Mouse (Mus musculus) stomach, embryonic 15.5 days (tissue): ENCODE measurements around the gene Dhx34. TPM values are rescaled to one million over a fixed set of nuclear protein-coding genes. Genes with fewer than 3 reads are reported as not detected.

Experiments
- ATAC-seq: fragments of 200-750 bp; cut with Nextera tagmentation; 2 replicates; pipeline ENCODE4 v1.8.0; 2017; ENCODE audit warnings: low read depth, moderate number of reproducible peaks, moderate TSS enrichment; ENCODE audit not compliant: insufficient read depth, low FRiP score
- H3K27ac ChIP-seq: fragments of 300-500 bp; sonication (generic); 2 replicates; pipeline ENCODE4 v1.5.1; 2015; ENCODE audit warnings: mild to moderate bottlenecking, inconsistent platforms
- H3K27me3 ChIP-seq: fragments of 300-500 bp; sonication (generic); replicated peaks from 2 replicates; pipeline ENCODE4 v1.6.1; 2015; ENCODE audit warnings: inconsistent platforms
- H3K36me3 ChIP-seq: fragments of 300-500 bp; sonication (generic); 2 replicates; pipeline ENCODE4 v1.6.1; 2015; ENCODE audit warnings: inconsistent platforms
- H3K4me1 ChIP-seq: fragments of 300-500 bp; sonication (generic); 2 replicates; pipeline ENCODE4 v1.6.1; 2015; ENCODE audit warnings: inconsistent platforms
- H3K4me2 ChIP-seq: fragments of 300-500 bp; sonication (generic); 2 replicates; pipeline ENCODE4 v1.6.1; 2015; ENCODE audit warnings: mild to moderate bottlenecking, inconsistent platforms
- H3K4me3 ChIP-seq: fragments of 300-500 bp; sonication (generic); replicated peaks from 2 replicates; pipeline ENCODE4 v1.5.1; 2015; ENCODE audit warnings: inconsistent platforms
- H3K9ac ChIP-seq: fragments of 300-500 bp; sonication (generic); 2 replicates; pipeline ENCODE4 v1.6.1; 2015; ENCODE audit warnings: inconsistent platforms
- H3K9me3 ChIP-seq: fragments of 300-500 bp; sonication (generic); 2 replicates; pipeline ENCODE4 v1.6.1; 2016; ENCODE audit warnings: inconsistent platforms
- WGBS: fragments of 180-500 bp; shearing (Covaris S2); methylation state at CpG from one replicate; pipeline ENCODE4 v1.1.7; 2015; 5-methylcytosine and 5-hydroxymethylcytosine counted together
- polyA plus RNA-seq: library from polyadenylated mRNA; unstranded; fragments of >200 nt; fragmentation: Nextera tagmentation; extraction: Ambion mirVana; gene quantifications from 2 replicates; pipeline ENCODE4 v1.2.1, GENCODE M21; 2015

Gene Dhx34
- polyA plus RNA-seq, 1 experiment from 2014 or later, result 37.9 TPM

GRCm38 (mm10) chr7:16245958-16246357, 24.1 kb upstream of the Dhx34 start:
- H3K36me3 ChIP-seq, result no peaks in the 10 kb centered on the region
- no peak overlapping the region for H3K27ac ChIP-seq
- no peak overlapping the region for H3K4me3 ChIP-seq
- no peak overlapping the region for H3K4me2 ChIP-seq
- H3K9ac ChIP-seq, result no peak overlapping the region
- H3K4me1 ChIP-seq, result no peaks in the 10 kb centered on the region
- 45% methylated on average over 1 of the region's 4 CpGs for WGBS
- ATAC-seq, result no peak
- no peaks in the 10 kb centered on the region for H3K27me3 ChIP-seq
- no peaks in the 10 kb centered on the region for H3K9me3 ChIP-seq

- Histone ChIP-seq H3K27ac (no peak within 1 kb of the TSS), H3K36me3 (no peaks in the 10 kb centered on the region)
Measured at GRCm38 (mm10) chr7:16244067-16244466, 22.2 kb upstream of the Dhx34 start, which contains the start of gene C5ar2. C5ar2 (minus strand) TSS chr7:16244154.

GRCm38 (mm10) chr7:16242198-16242597, 20.4 kb upstream of the Dhx34 start:
- H3K9ac ChIP-seq, result no peak overlapping the region
- H3K9me3 ChIP-seq, result no peaks in the 10 kb centered on the region
- H3K4me1 ChIP-seq, result no peaks in the 10 kb centered on the region
- H3K4me3 ChIP-seq, result no peak overlapping the region
- no peaks in the 10 kb centered on the region for H3K36me3 ChIP-seq
- H3K4me2 ChIP-seq, result no peak overlapping the region
- H3K27me3 ChIP-seq, result no peaks in the 10 kb centered on the region
- no peak overlapping the region for H3K27ac ChIP-seq
- ATAC-seq, result no peak
- 78% methylated on average over 6 of the region's 6 CpGs for WGBS

More at GRCm38 (mm10) chr7:16244067-16244466, 22.2 kb upstream of the Dhx34 start, which contains the start of gene C5ar2:
- H3K4me2 ChIP-seq, result no peak within 1 kb of the TSS
- ATAC-seq, result no peak
- H3K4me3 ChIP-seq, result no peak within 1 kb of the TSS
- H3K27me3 ChIP-seq, result no peaks in the 10 kb centered on the region
- WGBS, result 48% methylated on average over 5 of the region's 5 CpGs
- no peaks in the 10 kb centered on the region for H3K9me3 ChIP-seq
- H3K9ac ChIP-seq, result no peak within 1 kb of the TSS
- no peaks in the 10 kb centered on the region for H3K4me1 ChIP-seq

- Histone ChIP-seq H3K27me3 (no peaks in the 10 kb centered on the region), H3K4me3 (no peak overlapping the region), H3K36me3 (no peaks in the 10 kb centered on the region), H3K9ac (no peak overlapping the region), H3K9me3 (no peaks in the 10 kb centered on the region), H3K4me1 (no peaks in the 10 kb centered on the region), H3K4me2 (no peak overlapping the region), H3K27ac (no peak overlapping the region)
- WGBS, result 56% methylated on average over 11 of the region's 11 CpGs
- no peak for ATAC-seq
Measured at GRCm38 (mm10) chr7:16241787-16242186, 19.9 kb upstream of the Dhx34 start.

GRCm38 (mm10) chr7:16240978-16241303, 19.1 kb upstream of the Dhx34 start:
- H3K4me1 ChIP-seq, result no peaks in the 10 kb centered on the region
- no peak for ATAC-seq
- no peak overlapping the region for H3K4me3 ChIP-seq
- H3K4me2 ChIP-seq, result no peak overlapping the region
- H3K9me3 ChIP-seq, result no peaks in the 10 kb centered on the region
- H3K36me3 ChIP-seq, result no peaks in the 10 kb centered on the region
- H3K9ac ChIP-seq, result no peak overlapping the region
- no peak overlapping the region for H3K27ac ChIP-seq
- 88% methylated on average over 1 of the region's 1 CpGs for WGBS
- no peaks in the 10 kb centered on the region for H3K27me3 ChIP-seq

- ATAC-seq, result peak; percentile 58
- Histone ChIP-seq H3K27ac (no peak overlapping the region), H3K36me3 (no peaks in the 10 kb centered on the region), H3K4me3 (no peak overlapping the region), H3K9ac (no peak overlapping the region), H3K4me2 (no peak overlapping the region), H3K4me1 (no peaks in the 10 kb centered on the region), H3K9me3 (no peaks in the 10 kb centered on the region), H3K27me3 (no peaks in the 10 kb centered on the region)
- WGBS, result 71% methylated on average over 7 of the region's 7 CpGs
Measured at GRCm38 (mm10) chr7:16240281-16240977, 18.6 kb upstream of the Dhx34 start.

GRCm38 (mm10) chr7:16239554-16239997, 17.7 kb upstream of the Dhx34 start:
- Histone ChIP-seq H3K9me3 (no peaks in the 10 kb centered on the region), H3K36me3 (no peaks in the 10 kb centered on the region), H3K9ac (no peak overlapping the region), H3K4me1 (no peaks in the 10 kb centered on the region), H3K27me3 (no peaks in the 10 kb centered on the region), H3K27ac (no peak overlapping the region), H3K4me2 (no peak overlapping the region), H3K4me3 (no peak overlapping the region)
- no peak for ATAC-seq
- WGBS, result 66% methylated on average over 9 of the region's 9 CpGs

GRCm38 (mm10) chr7:16229869-16230268, 8.0 kb upstream of the Dhx34 start:
- Histone ChIP-seq H3K4me3 (no peak overlapping the region), H3K27me3 (no peaks in the 10 kb centered on the region), H3K4me2 (no peak overlapping the region), H3K36me3 (no peaks in the 10 kb centered on the region), H3K9ac (no peak overlapping the region), H3K27ac (no peak overlapping the region), H3K9me3 (no peaks in the 10 kb centered on the region), H3K4me1 (no peaks in the 10 kb centered on the region)
- WGBS, result 27% methylated on average over 5 of the region's 5 CpGs
- no peak for ATAC-seq

- Histone ChIP-seq H3K4me3 (no peak overlapping the region), H3K27ac (no peak overlapping the region), H3K27me3 (no peaks in the 10 kb centered on the region), H3K4me2 (no peak overlapping the region), H3K36me3 (peaks cover 35% of the 10 kb centered on the region; the same call in 1 of the 2 replicates), H3K4me1 (no peaks in the 10 kb centered on the region), H3K9me3 (no peaks in the 10 kb centered on the region), H3K9ac (no peak overlapping the region)
- no peak for ATAC-seq
- 85% methylated on average over 9 of the region's 9 CpGs for WGBS
Measured at GRCm38 (mm10) chr7:16213986-16214385, 7.9 kb downstream of the Dhx34 start.

- Histone ChIP-seq H3K27me3 (no peaks in the 10 kb centered on the region), H3K9me3 (no peaks in the 10 kb centered on the region), H3K4me3 (no peak overlapping the region), H3K27ac (no peak overlapping the region), H3K4me2 (no peak overlapping the region), H3K36me3 (peaks cover 35% of the 10 kb centered on the region; the same call in 1 of the 2 replicates), H3K9ac (no peak overlapping the region), H3K4me1 (no peaks in the 10 kb centered on the region)
- 87% methylated on average over 6 of the region's 6 CpGs for WGBS
- no peak for ATAC-seq
Measured at GRCm38 (mm10) chr7:16213196-16213595, 8.6 kb downstream of the Dhx34 start.

- peaks cover 35% of the 10 kb centered on the region; the same call in 1 of the 2 replicates for H3K36me3 ChIP-seq
- H3K4me1 ChIP-seq, result no peaks in the 10 kb centered on the region
Measured at GRCm38 (mm10) chr7:16210862-16211365, 10.9 kb downstream of the Dhx34 start.

GRCm38 (mm10) chr7:16208781-16209665, 12.8 kb downstream of the Dhx34 start:
- no peak overlapping the region for H3K9ac ChIP-seq
- no peak overlapping the region; the same call in 1 of the 2 replicates for H3K27ac ChIP-seq
- 58% methylated on average over 21 of the region's 21 CpGs for WGBS
- ATAC-seq, result no peak
- no peak overlapping the region for H3K4me2 ChIP-seq
- H3K4me3 ChIP-seq, result no peak overlapping the region
- no peaks in the 10 kb centered on the region for H3K9me3 ChIP-seq
- H3K4me1 ChIP-seq, result no peaks in the 10 kb centered on the region
- peaks cover 25% of the 10 kb centered on the region; the same call in 1 of the 2 replicates for H3K36me3 ChIP-seq
- H3K27me3 ChIP-seq, result no peaks in the 10 kb centered on the region

More at GRCm38 (mm10) chr7:16210862-16211365, 10.9 kb downstream of the Dhx34 start:
- ATAC-seq, result no peak
- WGBS, result 65% methylated on average over 12 of the region's 12 CpGs
- Histone ChIP-seq H3K27me3 (no peaks in the 10 kb centered on the region), H3K4me2 (no peak overlapping the region), H3K27ac (no peak overlapping the region), H3K9ac (no peak overlapping the region), H3K4me3 (no peak overlapping the region), H3K9me3 (no peaks in the 10 kb centered on the region)
